Mouse (Mus musculus) urinary bladder, postnatal 4 days (tissue): ENCODE data around the gene Rdh13.

Source experiments
- DNase-seq, 2 experiments: peaks; one replicate each; pipeline ENCODE4 v3.0.0; 2021 to 2022; ENCODE audit warnings: low spot score in 2 of 2

Rdh13 gene

GRCm38 (mm10) chr7:4445216-4445791 is at the start of gene Rdh13:
Gene Rdh13, minus strand, starts transcription at chr7:4445649.
- DNase-seq = peak; percentile 79 to 84

GRCm38 (mm10) chr7:4493991-4494390 is 48.5 kb upstream of the Rdh13 start:
- DNase-seq = no peak

GRCm38 (mm10) chr7:4492284-4493224 is 47.1 kb upstream of the Rdh13 start:
- no peak for DNase-seq

- no peak for DNase-seq
Measured at GRCm38 (mm10) chr7:4491308-4491707, 45.9 kb upstream of the Rdh13 start.

- no peak for DNase-seq
Measured at GRCm38 (mm10) chr7:4482281-4482680, 36.8 kb upstream of the Rdh13 start.

- no peak for DNase-seq
Measured at GRCm38 (mm10) chr7:4479674-4480073, 34.2 kb upstream of the Rdh13 start.

GRCm38 (mm10) chr7:4478796-4479291 is 33.4 kb upstream of the Rdh13 start:
- no peak for DNase-seq

GRCm38 (mm10) chr7:4478021-4478795 is 32.8 kb upstream of the Rdh13 start:
- DNase-seq = peak; percentile 71 to 81

GRCm38 (mm10) chr7:4473940-4474339 is 28.5 kb upstream of the Rdh13 start:
- no peak for DNase-seq

- peak; percentile 74 to 84 for DNase-seq
Measured at GRCm38 (mm10) chr7:4471179-4471555, 25.7 kb upstream of the Rdh13 start.

- peak; percentile 64 to 80 for DNase-seq
Measured at GRCm38 (mm10) chr7:4470275-4471178, 25.1 kb upstream of the Rdh13 start.

- no peak for DNase-seq
Measured at GRCm38 (mm10) chr7:4467801-4468200, 22.4 kb upstream of the Rdh13 start.

GRCm38 (mm10) chr7:4464194-4464824 is 18.9 kb upstream of the Rdh13 start:
- DNase-seq = peak in 1 of 2 experiments; percentile 61

- DNase-seq = no peak
Measured at GRCm38 (mm10) chr7:4460576-4461434, 15.4 kb upstream of the Rdh13 start, which contains the start of gene Eps8l1. Gene Eps8l1, plus strand, starts transcription at chr7:4460674.

GRCm38 (mm10) chr7:4452644-4453043 is 7.2 kb upstream of the Rdh13 start:
- DNase-seq = no peak

- DNase-seq = no peak
Measured at GRCm38 (mm10) chr7:4449211-4449610, 3.8 kb upstream of the Rdh13 start.

GRCm38 (mm10) chr7:4448439-4448838 is 3.0 kb upstream of the Rdh13 start:
- no peak for DNase-seq

- DNase-seq = no peak
Measured at GRCm38 (mm10) chr7:4447138-4447537, 1.7 kb upstream of the Rdh13 start.

- no peak for DNase-seq
Measured at GRCm38 (mm10) chr7:4440549-4440948, 4.9 kb downstream of the Rdh13 start.
